Mouse (Mus musculus): ENCODE measurements around the gene Trmt2a. TPM values are rescaled to one million over a fixed set of nuclear protein-coding genes. Genes with fewer than 3 reads are reported as not detected.

The Trmt2a gene
- 10 to 100 TPM; 72.3 to 76.6 TPM for polyA plus RNA-seq (2017; shearing (Covaris generic))

GRCm38 (mm10) chr16:18248433-18249363 lies at the start of gene Trmt2a, which contains the start of gene Ranbp1:
Gene Trmt2a, plus strand, starts transcription at chr16:18248679.
Gene Ranbp1, minus strand, starts transcription at chr16:18248732.

GRCm38 (mm10) chr16:18217579-18217978 lies 30.9 kb upstream of the Trmt2a start, which contains the start of gene Ccdc188:
Gene Ccdc188, plus strand, starts transcription at chr16:18217879.

GRCm38 (mm10) chr16:18234671-18235388 lies 13.6 kb upstream of the Trmt2a start, which contains the start of gene Zdhhc8:
Gene Zdhhc8, minus strand, starts transcription at chr16:18235136.

GRCm38 (mm10) chr16:18258221-18258620 lies 9.7 kb downstream of the Trmt2a start, which contains the start of gene Gm49776:
Gene Gm49776, minus strand, starts transcription at chr16:18258321.

GRCm38 (mm10) chr16:18289067-18289588 lies 40.6 kb downstream of the Trmt2a start, which contains the start of gene Dgcr8:
Gene Dgcr8, minus strand, starts transcription at chr16:18289246.

Other genes with a start within 250 kb of the Trmt2a start
- 10 to 100 TPM; 36.6 to 37.8 TPM for gene Dgcr6, start 195.8 kb upstream of the Trmt2a start, polyA plus RNA-seq (2017; shearing (Covaris generic))
- 1 to 10 TPM; 3.8 to 9.4 TPM for gene Prodh, start 158.5 kb upstream of the Trmt2a start, polyA plus RNA-seq (2017; shearing (Covaris generic))
- not detected for gene Rtn4r, start 121.0 kb upstream of the Trmt2a start, polyA plus RNA-seq (2017; shearing (Covaris generic))
- not detected for gene Ccdc188, start 30.8 kb upstream of the Trmt2a start, polyA plus RNA-seq (2017; shearing (Covaris generic))
- gene Zdhhc8, start 13.5 kb upstream of the Trmt2a start, polyA plus RNA-seq (2017; shearing (Covaris generic)) = 10 to 100 TPM in 1 of 2 experiments, 1 to 10 TPM in 1; 8.7 to 10.8 TPM
- gene Ranbp1, start 53 bp downstream of the Trmt2a start, polyA plus RNA-seq (2017; shearing (Covaris generic)) = 100 to 1,000 TPM; 245 to 294 TPM
- under 1 TPM in 1 of 2 experiments, not detected in 1; 0.69 TPM for gene Gm49776, start 9.6 kb downstream of the Trmt2a start, polyA plus RNA-seq (2017; shearing (Covaris generic))
- gene Dgcr8, start 40.6 kb downstream of the Trmt2a start, polyA plus RNA-seq (2017; shearing (Covaris generic)) = 10 to 100 TPM; 20.9 to 25.4 TPM
- 10 to 100 TPM; 51.4 to 58.0 TPM for gene Tango2, start 99.4 kb downstream of the Trmt2a start, polyA plus RNA-seq (2017; shearing (Covaris generic))
- gene Arvcf, start 99.5 kb downstream of the Trmt2a start, polyA plus RNA-seq (2017; shearing (Covaris generic)) = 1 to 10 TPM in 1 of 2 experiments, under 1 TPM in 1; 0.79 to 1.3 TPM
- gene Txnrd2, start 177.7 kb downstream of the Trmt2a start, polyA plus RNA-seq (2017; shearing (Covaris generic)) = 10 to 100 TPM; 25.5 to 37.5 TPM
- gene Comt, start 178.2 kb downstream of the Trmt2a start, polyA plus RNA-seq (2017; shearing (Covaris generic)) = 10 to 100 TPM; 40.5 to 82.4 TPM